Mouse (Mus musculus) c-Kit-positive CD71-negative TER-119-negative erythroid progenitor cells, embryonic 14.5 days (primary cell): Measurements from ENCODE around the gene Hnrnpab.
"Not testable (repeated sequence)": the region's sequence is repeated elsewhere in the genome, so short reads cannot be mapped to it uniquely, and the experiment has no call there.

Source experiments
- DNase-seq: peaks from one replicate; pipeline ENCODE4 v3.0.0-alpha.2; 2013; ENCODE audit warnings: low read depth

Hnrnpab gene

GRCm38 (mm10) chr11:51635127-51635524 lies 28.5 kb upstream of the Hnrnpab start:
- no peak for DNase-seq

GRCm38 (mm10) chr11:51633721-51634120 lies 27.1 kb upstream of the Hnrnpab start:
- DNase-seq = no peak

- DNase-seq = not testable (repeated sequence)
Measured at GRCm38 (mm10) chr11:51633200-51633599, 26.6 kb upstream of the Hnrnpab start.

- no peak for DNase-seq
Measured at GRCm38 (mm10) chr11:51632130-51632753, 25.6 kb upstream of the Hnrnpab start.

- no peak for DNase-seq
Measured at GRCm38 (mm10) chr11:51629651-51630314, 23.1 kb upstream of the Hnrnpab start.

- no peak for DNase-seq
Measured at GRCm38 (mm10) chr11:51627907-51628306, 21.3 kb upstream of the Hnrnpab start.

- DNase-seq = no peak
Measured at GRCm38 (mm10) chr11:51627425-51627824, 20.8 kb upstream of the Hnrnpab start.

- no peak for DNase-seq
Measured at GRCm38 (mm10) chr11:51625187-51625820, 18.7 kb upstream of the Hnrnpab start.

- no peak for DNase-seq
Measured at GRCm38 (mm10) chr11:51622971-51623491, 16.4 kb upstream of the Hnrnpab start.

- DNase-seq = no peak
Measured at GRCm38 (mm10) chr11:51621776-51622175, 15.1 kb upstream of the Hnrnpab start.

- no peak for DNase-seq
Measured at GRCm38 (mm10) chr11:51620084-51620483, 13.4 kb upstream of the Hnrnpab start.

- DNase-seq = peak; percentile 100
Measured at GRCm38 (mm10) chr11:51619409-51620060, 12.9 kb upstream of the Hnrnpab start, which contains the start of gene Nhp2. TSS of gene Nhp2 (plus strand) at chr11:51619735.

- no peak for DNase-seq
Measured at GRCm38 (mm10) chr11:51618894-51619408, 12.3 kb upstream of the Hnrnpab start.

GRCm38 (mm10) chr11:51617693-51618092 lies 11.0 kb upstream of the Hnrnpab start:
- peak; percentile 72 for DNase-seq

- DNase-seq = not testable (repeated sequence)
Measured at GRCm38 (mm10) chr11:51616113-51616512, 9.5 kb upstream of the Hnrnpab start.

- DNase-seq = peak; percentile 79
Measured at GRCm38 (mm10) chr11:51615601-51616000, 9.0 kb upstream of the Hnrnpab start.

- no peak for DNase-seq
Measured at GRCm38 (mm10) chr11:51615129-51615528, 8.5 kb upstream of the Hnrnpab start.

GRCm38 (mm10) chr11:51614256-51614655 lies 7.6 kb upstream of the Hnrnpab start:
- DNase-seq = no peak

GRCm38 (mm10) chr11:51609940-51610339 lies 3.3 kb upstream of the Hnrnpab start:
- not testable (repeated sequence) for DNase-seq

GRCm38 (mm10) chr11:51609266-51609909 lies 2.7 kb upstream of the Hnrnpab start:
- no peak for DNase-seq

- DNase-seq = no peak
Measured at GRCm38 (mm10) chr11:51607096-51607738, 570 bp upstream of the Hnrnpab start.
